Mouse (Mus musculus) kidney, embryonic 14.5 days (tissue): ENCODE measurements at regions not wholly inside any gene's neighbourhood (a gene's known extent, or its start where the extent isn't known, plus 50 kb on each side); places are given as distances from the start of the nearest gene placed in this dataset.

Experiments
- ATAC-seq: fragments of 200-750 bp; cut with Nextera tagmentation; 2 replicates; pipeline ENCODE4 v1.8.0; 2017; ENCODE audit warnings: moderate number of reproducible peaks, mild to moderate bottlenecking, moderate TSS enrichment, moderate library complexity; ENCODE audit not compliant: low FRiP score, low TSS enrichment
- H3K27ac ChIP-seq: fragments of 300-500 bp; sonication (generic); 2 replicates; pipeline ENCODE4 v1.5.1; 2014; ENCODE audit warnings: low read depth, mild to moderate bottlenecking, low read length, moderate library complexity, mixed read lengths
- H3K27me3 ChIP-seq: fragments of 300-500 bp; sonication (generic); 2 replicates; pipeline ENCODE4 v1.6.1; 2014; ENCODE audit warnings: mild to moderate bottlenecking, low read length; ENCODE audit not compliant: control insufficient read depth, insufficient read depth
- H3K36me3 ChIP-seq: fragments of 300-500 bp; sonication (generic); 2 replicates; pipeline ENCODE4 v1.6.1; 2014; ENCODE audit warnings: low read length, mixed read lengths; ENCODE audit not compliant: control insufficient read depth, insufficient read depth
- H3K4me1 ChIP-seq: fragments of 300-500 bp; sonication (generic); 2 replicates; pipeline ENCODE4 v1.6.1; 2014; ENCODE audit warnings: low read length, mixed read lengths; ENCODE audit not compliant: control insufficient read depth, insufficient read depth
- H3K4me2 ChIP-seq: fragments of 300-500 bp; sonication (generic); replicated peaks from 2 replicates; pipeline ENCODE4 v1.6.1; 2014; ENCODE audit warnings: low read depth, mild to moderate bottlenecking, low read length
- H3K4me3 ChIP-seq: fragments of 300-500 bp; sonication (generic); 2 replicates; pipeline ENCODE4 v1.5.1; 2014; ENCODE audit warnings: mild to moderate bottlenecking, low read length
- H3K9ac ChIP-seq: fragments of 300-500 bp; sonication (generic); 2 replicates; pipeline ENCODE4 v1.6.1; 2014; ENCODE audit warnings: low read depth, mild to moderate bottlenecking, low read length, moderate library complexity
- H3K9me3 ChIP-seq: fragments of 300-500 bp; sonication (generic); 2 replicates; pipeline ENCODE4 v1.6.1; 2016; ENCODE audit warnings: low read length; ENCODE audit not compliant: control insufficient read depth
- WGBS: fragments of 180-500 bp; shearing (Covaris S2); extraction: QIAGEN DNeasy Blood & Tissue Kit; methylation state at CpG from one replicate; pipeline ENCODE4 v1.1.7; 2014; 5-methylcytosine and 5-hydroxymethylcytosine counted together

- Histone ChIP-seq H3K4me3 (no peak overlapping the region), H3K36me3 (no peaks in the 10 kb centered on the region), H3K9ac (no peak overlapping the region), H3K27ac (no peak overlapping the region), H3K4me2 (no peak overlapping the region), H3K9me3 (no peaks in the 10 kb centered on the region), H3K27me3 (no peaks in the 10 kb centered on the region), H3K4me1 (no peaks in the 10 kb centered on the region)
- 89% methylated on average over 4 of the region's 4 CpGs for WGBS
- no peak for ATAC-seq
These were observed 174.1 kb upstream of the App start for GRCm38 (mm10) chr16:85347621-85348020.

- Histone ChIP-seq H3K27ac (no peak overlapping the region), H3K4me1 (no peaks in the 10 kb centered on the region), H3K9ac (no peak overlapping the region), H3K36me3 (no peaks in the 10 kb centered on the region), H3K4me3 (no peak overlapping the region), H3K9me3 (no peaks in the 10 kb centered on the region), H3K27me3 (no peaks in the 10 kb centered on the region), H3K4me2 (no peak overlapping the region)
- peak; percentile 68; the same call in 1 of the 2 replicates for ATAC-seq
- WGBS, result 62% methylated on average over 4 of the region's 4 CpGs
These were observed 163.0 kb upstream of the App start for GRCm38 (mm10) chr16:85336495-85337119.

- no peak overlapping the region for H3K4me3 ChIP-seq
- no peak for ATAC-seq
- H3K27ac ChIP-seq, result no peak overlapping the region
- H3K4me2 ChIP-seq, result no peak overlapping the region
- no peaks in the 10 kb centered on the region for H3K27me3 ChIP-seq
- no peaks in the 10 kb centered on the region for H3K4me1 ChIP-seq
- H3K36me3 ChIP-seq, result no peaks in the 10 kb centered on the region
- H3K9ac ChIP-seq, result no peak overlapping the region
- 64% methylated on average over 3 of the region's 3 CpGs for WGBS
- no peaks in the 10 kb centered on the region for H3K9me3 ChIP-seq
These were observed 160.0 kb upstream of the App start for GRCm38 (mm10) chr16:85333543-85333942.

GRCm38 (mm10) chr16:85312018-85312417 lies 138.5 kb upstream of the App start:
- Histone ChIP-seq H3K9me3 (no peaks in the 10 kb centered on the region), H3K27ac (no peak overlapping the region), H3K4me1 (no peaks in the 10 kb centered on the region), H3K4me2 (no peak overlapping the region), H3K9ac (no peak overlapping the region), H3K4me3 (no peak overlapping the region), H3K36me3 (no peaks in the 10 kb centered on the region), H3K27me3 (no peaks in the 10 kb centered on the region)
- no peak for ATAC-seq
- WGBS, result 66% methylated on average over 8 of the region's 8 CpGs

GRCm38 (mm10) chr16:85309493-85309892 lies 135.9 kb upstream of the App start:
- no peaks in the 10 kb centered on the region for H3K4me1 ChIP-seq
- WGBS, result 51% methylated on average over 3 of the region's 3 CpGs
- no peak overlapping the region for H3K4me3 ChIP-seq
- ATAC-seq, result no peak
- no peak overlapping the region for H3K4me2 ChIP-seq
- no peaks in the 10 kb centered on the region for H3K36me3 ChIP-seq
- no peaks in the 10 kb centered on the region for H3K9me3 ChIP-seq
- no peak overlapping the region for H3K27ac ChIP-seq
- no peak overlapping the region for H3K9ac ChIP-seq
- no peaks in the 10 kb centered on the region for H3K27me3 ChIP-seq

GRCm38 (mm10) chr16:85308429-85308828 lies 134.9 kb upstream of the App start:
- Histone ChIP-seq H3K4me3 (no peak overlapping the region), H3K4me2 (no peak overlapping the region), H3K27me3 (no peaks in the 10 kb centered on the region), H3K36me3 (no peaks in the 10 kb centered on the region), H3K4me1 (no peaks in the 10 kb centered on the region), H3K9me3 (no peaks in the 10 kb centered on the region), H3K9ac (no peak overlapping the region), H3K27ac (no peak overlapping the region)
- 79% methylated on average over 2 of the region's 2 CpGs for WGBS
- no peak for ATAC-seq

- 50% methylated on average over 7 of the region's 7 CpGs for WGBS
- H3K4me3 ChIP-seq, result no peak overlapping the region
- H3K36me3 ChIP-seq, result no peaks in the 10 kb centered on the region
- no peaks in the 10 kb centered on the region for H3K27me3 ChIP-seq
- H3K27ac ChIP-seq, result no peak overlapping the region
- no peaks in the 10 kb centered on the region for H3K4me1 ChIP-seq
- no peak for ATAC-seq
- no peaks in the 10 kb centered on the region for H3K9me3 ChIP-seq
- H3K4me2 ChIP-seq, result no peak overlapping the region
- H3K9ac ChIP-seq, result no peak overlapping the region
These were observed 134.4 kb upstream of the App start for GRCm38 (mm10) chr16:85307940-85308339.

GRCm38 (mm10) chr16:85300092-85300853 lies 126.7 kb upstream of the App start:
- H3K4me1 ChIP-seq, result no peaks in the 10 kb centered on the region

GRCm38 (mm10) chr16:85298559-85298958 lies 125.0 kb upstream of the App start:
- WGBS, result 59% methylated on average over 2 of the region's 2 CpGs
- no peaks in the 10 kb centered on the region for H3K4me1 ChIP-seq
- no peak overlapping the region for H3K4me2 ChIP-seq

More at GRCm38 (mm10) chr16:85300092-85300853, 126.7 kb upstream of the App start:
- WGBS, result 75% methylated on average over 13 of the region's 13 CpGs
- no peak overlapping the region for H3K4me3 ChIP-seq
- no peaks in the 10 kb centered on the region for H3K36me3 ChIP-seq
- H3K27me3 ChIP-seq, result no peaks in the 10 kb centered on the region
- H3K4me2 ChIP-seq, result no peak overlapping the region
- no peak overlapping the region for H3K27ac ChIP-seq
- no peaks in the 10 kb centered on the region for H3K9me3 ChIP-seq
- H3K9ac ChIP-seq, result no peak overlapping the region
- no peak for ATAC-seq

More at GRCm38 (mm10) chr16:85298559-85298958, 125.0 kb upstream of the App start:
- Histone ChIP-seq H3K9me3 (no peaks in the 10 kb centered on the region), H3K4me3 (no peak overlapping the region), H3K9ac (no peak overlapping the region), H3K27me3 (no peaks in the 10 kb centered on the region), H3K36me3 (no peaks in the 10 kb centered on the region), H3K27ac (no peak overlapping the region)
- ATAC-seq, result no peak
